Mouse (Mus musculus): ENCODE data around the gene Crygb. TPM values are rescaled to one million over a fixed set of nuclear protein-coding genes. Genes with fewer than 3 reads are reported as not detected.

The Crygb gene
- total and polyA plus RNA-seq, 3 experiments, result not detected

DNA sequence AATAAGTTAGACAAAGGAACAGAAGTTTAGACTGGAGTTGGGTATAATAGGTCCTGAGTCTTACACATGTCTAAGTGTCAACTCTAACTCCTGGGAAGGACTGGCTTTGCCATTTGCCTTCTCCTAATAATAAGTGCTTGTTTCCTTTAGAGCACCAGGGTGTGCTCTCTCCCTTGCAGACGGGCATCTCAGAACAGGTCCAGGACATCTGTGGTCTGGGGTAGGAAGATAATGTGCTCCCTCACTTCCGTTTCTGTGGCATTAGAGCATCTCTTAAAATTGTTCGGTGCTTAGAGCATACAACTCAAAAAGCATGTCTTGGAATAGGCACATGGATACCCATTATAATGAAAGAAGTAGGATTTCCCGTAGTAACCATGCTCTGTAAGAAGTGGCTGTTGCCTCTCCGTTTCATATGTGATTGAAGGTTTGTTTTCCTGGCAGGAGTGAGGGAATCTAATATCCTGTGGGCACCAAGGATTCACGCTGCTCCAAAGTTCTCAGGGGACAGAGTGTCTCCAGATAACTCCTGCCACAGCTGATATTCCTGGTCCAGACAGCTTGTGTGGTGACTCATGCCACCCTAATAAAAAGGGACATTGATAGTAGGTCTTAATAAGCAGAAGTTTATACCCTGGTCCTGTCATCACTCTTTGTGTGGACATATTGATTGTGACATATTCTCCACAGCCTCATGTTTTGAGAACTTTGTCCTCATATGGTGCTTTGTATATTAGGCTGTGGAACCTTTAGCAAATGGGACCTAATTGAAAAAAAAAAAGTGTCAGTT, 6.7 kb upstream of the Crygb start:
- H3K4me1 ChIP-seq (ENCODE audit: control insufficient read depth in 1 of 2, insufficient read depth in 2 of 2, low read length in 2 of 2), result no peaks in the 10 kb centered on the region
- no peak overlapping the region for H3K27ac ChIP-seq (ENCODE audit: control insufficient read depth, low read depth, low read length)
- DNase-seq (ENCODE audit: low read depth, low spot score), result peak; percentile 15
- no peak overlapping the region for H3K4me3 ChIP-seq (ENCODE audit: control insufficient read depth in 1 of 2, insufficient read depth in 1 of 2, low read depth in 2 of 2, low read length in 2 of 2)
- TF ChIP-seq RAD21 (IDR thresholded peaks at IDR 0.05; ENCODE audit: low read depth, low read length), result peak; percentile 18
- no peak for TF ChIP-seq ZC3H11A (IDR thresholded peaks at IDR 0.05; ENCODE audit: low read depth, low read length)
- H3K36me3 ChIP-seq (ENCODE audit: control insufficient read depth in 1 of 2, insufficient read depth in 2 of 2, low read length in 2 of 2), result no peaks in the 10 kb centered on the region
- H3K79me2 ChIP-seq (ENCODE audit: control insufficient read depth, insufficient read depth, low read length, poor library complexity), result no peaks in the 10 kb centered on the region
- H3K9me3 ChIP-seq (replicated peaks; ENCODE audit: insufficient read depth, low read length), result no peaks in the 10 kb centered on the region
- H3K9ac ChIP-seq (ENCODE audit: control insufficient read depth, low read depth, low read length, poor library complexity, severe bottlenecking), result no peak overlapping the region
- no peaks in the 10 kb centered on the region; a peak in 1 of 4 replicates for H3K27me3 ChIP-seq (ENCODE audit: control insufficient read depth in 1 of 2, insufficient read depth in 2 of 2, low read length in 2 of 2)

DNA sequence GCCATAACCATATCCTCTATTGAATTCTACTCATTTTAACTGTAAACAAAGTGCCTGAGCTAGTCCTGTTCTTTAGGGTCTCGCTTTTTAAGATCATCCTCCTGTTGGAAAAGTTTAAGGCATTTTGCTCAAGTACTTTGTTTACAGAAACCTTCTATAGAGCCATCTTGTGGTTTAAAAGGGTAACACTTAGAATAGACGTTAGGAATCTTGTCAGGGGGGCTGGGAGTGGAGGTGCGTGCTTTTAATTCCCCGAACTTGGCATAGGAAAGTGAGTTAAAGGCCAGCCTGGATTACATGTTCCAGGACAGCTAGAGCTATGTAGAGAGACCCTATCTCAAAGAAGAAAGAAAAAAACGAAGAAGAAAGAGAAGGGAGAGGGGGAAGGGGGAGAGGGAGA, 6.5 kb downstream of the Crygb start:
- DNase-seq (ENCODE audit: low read depth, low spot score), result peak; percentile 8
- H3K4me1 ChIP-seq (ENCODE audit: control insufficient read depth in 1 of 2, insufficient read depth in 2 of 2, low read length in 2 of 2), result no peaks in the 10 kb centered on the region
- H3K4me3 ChIP-seq (ENCODE audit: control insufficient read depth in 1 of 2, insufficient read depth in 1 of 2, low read depth in 2 of 2, low read length in 2 of 2), result no peak overlapping the region
- H3K9ac ChIP-seq (ENCODE audit: control insufficient read depth, low read depth, low read length, poor library complexity, severe bottlenecking), result no peak overlapping the region
- H3K27ac ChIP-seq (ENCODE audit: control insufficient read depth, low read depth, low read length), result no peak overlapping the region
- H3K27me3 ChIP-seq (ENCODE audit: control insufficient read depth in 1 of 2, insufficient read depth in 2 of 2, low read length in 2 of 2), result no peaks in the 10 kb centered on the region; a peak in 1 of 4 replicates
- TF ChIP-seq JUND (IDR thresholded peaks at IDR 0.05; ENCODE audit: low read depth, low read length) (no peak), SMC3 (IDR thresholded peaks at IDR 0.05; ENCODE audit: low read depth, low read length) (peak; percentile 25; the same call in 1 of the 2 replicates), KAT2A (conservative IDR thresholded peaks at IDR 0.05; ENCODE audit: low read depth, low read length) (no peak), ZMIZ1 (IDR thresholded peaks at IDR 0.05; ENCODE audit: low read depth, low read length) (no peak), USF2 (IDR thresholded peaks at IDR 0.05; ENCODE audit: borderline replicate concordance in 1 of 2, insufficient read depth in 1 of 2, low read depth in 1 of 2, low read length in 2 of 2) (no peak), TBP (IDR thresholded peaks at IDR 0.05; ENCODE audit: low read depth, low read length) (no peak), ZC3H11A (IDR thresholded peaks at IDR 0.05; ENCODE audit: low read depth, low read length) (no peak), GABPA (IDR thresholded peaks at IDR 0.05; ENCODE audit: low read depth, low read length) (no peak), MEF2A (IDR thresholded peaks at IDR 0.05; ENCODE audit: extremely low read depth, insufficient replicate concordance, low read depth, low read length, poor library complexity, severe bottlenecking) (no peak), CTCF (IDR thresholded peaks at IDR 0.05 in 2 of 3, conservative IDR thresholded peaks at IDR 0.05 in 1 of 3; ENCODE audit: control insufficient read depth in 1 of 3, insufficient read depth in 1 of 3, low read depth in 2 of 3, low read length in 3 of 3, poor library complexity in 1 of 3, severe bottlenecking in 1 of 3) (peak in 1 of 3 experiments; percentile 27; a peak in 2 of 6 replicates)
- no peaks in the 10 kb centered on the region for H3K79me2 ChIP-seq (ENCODE audit: control insufficient read depth, insufficient read depth, low read length, poor library complexity)
- no peaks in the 10 kb centered on the region for H3K36me3 ChIP-seq (ENCODE audit: control insufficient read depth in 1 of 2, insufficient read depth in 2 of 2, low read length in 2 of 2)
- H3K9me3 ChIP-seq (replicated peaks; ENCODE audit: insufficient read depth, low read length), result no peaks in the 10 kb centered on the region

DNA sequence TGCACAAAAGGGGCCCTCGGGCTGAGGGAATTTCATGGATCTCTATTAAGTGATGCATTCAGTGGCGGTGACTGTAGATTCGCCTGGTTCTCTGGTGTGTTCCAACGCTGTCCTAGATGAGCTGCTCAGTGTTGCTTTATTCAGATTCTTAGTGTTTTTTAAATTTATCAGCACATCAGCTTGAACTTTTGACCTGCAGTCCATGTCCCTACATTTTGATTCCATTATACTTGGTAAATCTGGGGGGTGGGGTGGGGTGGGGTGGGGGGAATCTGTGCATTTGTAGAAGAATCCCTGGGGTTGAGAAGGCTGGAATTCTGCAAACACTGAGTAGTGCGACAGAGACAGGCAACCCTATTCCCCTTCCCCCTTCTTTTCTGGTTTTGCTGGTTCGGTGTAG, 8.5 kb downstream of the Crygb start, which contains the start of gene Crygc:
Crygc (minus strand) TSS at position 101 of the 400 bp plus-strand sequence.
- H3K9ac ChIP-seq (ENCODE audit: control insufficient read depth, low read depth, low read length, poor library complexity, severe bottlenecking), result no peak within 1 kb of the TSS
- H3K79me2 ChIP-seq (ENCODE audit: control insufficient read depth, insufficient read depth, low read length, poor library complexity), result no peaks in the 10 kb centered on the region
- H3K4me3 ChIP-seq (ENCODE audit: control insufficient read depth in 1 of 2, insufficient read depth in 1 of 2, low read depth in 2 of 2, low read length in 2 of 2), result no peak within 1 kb of the TSS
- no peaks in the 10 kb centered on the region; a peak in 1 of 4 replicates for H3K27me3 ChIP-seq (ENCODE audit: control insufficient read depth in 1 of 2, insufficient read depth in 2 of 2, low read length in 2 of 2)
- no peaks in the 10 kb centered on the region for H3K36me3 ChIP-seq (ENCODE audit: control insufficient read depth in 1 of 2, insufficient read depth in 2 of 2, low read length in 2 of 2)
- no peak for TF ChIP-seq MAX (IDR thresholded peaks at IDR 0.05; ENCODE audit: low read length)
- TF ChIP-seq POLR2AphosphoS5 (IDR thresholded peaks at IDR 0.05; ENCODE audit: borderline replicate concordance, low read depth, low read length), result no peak
- TF ChIP-seq MAZ (IDR thresholded peaks at IDR 0.05; ENCODE audit: low read depth, low read length), result no peak
- TF ChIP-seq UBTF (IDR thresholded peaks at IDR 0.05; ENCODE audit: borderline replicate concordance, insufficient read depth, low read depth, low read length), result no peak
- no peak for TF ChIP-seq JUND (IDR thresholded peaks at IDR 0.05; ENCODE audit: low read depth, low read length)
- no peak for TF ChIP-seq E2F4 (IDR thresholded peaks at IDR 0.05; ENCODE audit: borderline replicate concordance, low read depth, low read length)
- no peak for TF ChIP-seq POLR2AphosphoS2 (IDR thresholded peaks at IDR 0.05; ENCODE audit: low read length)
- TF ChIP-seq KAT2A (conservative IDR thresholded peaks at IDR 0.05; ENCODE audit: low read depth, low read length), result no peak
- TF ChIP-seq CHD1 (IDR thresholded peaks at IDR 0.05; ENCODE audit: low read depth, low read length), result no peak
- H3K9me3 ChIP-seq (replicated peaks; ENCODE audit: insufficient read depth, low read length), result no peaks in the 10 kb centered on the region
- H3K27ac ChIP-seq (ENCODE audit: control insufficient read depth, low read depth, low read length), result no peak within 1 kb of the TSS
- DNase-seq (ENCODE audit: low read depth, low spot score), result no peak
- H3K4me1 ChIP-seq (ENCODE audit: control insufficient read depth in 1 of 2, insufficient read depth in 2 of 2, low read length in 2 of 2), result no peaks in the 10 kb centered on the region
